In genomic region chr4:124693135-124693894, GRCm38 (mm10) we compare ENCODE assay signal across 8 mouse cellular contexts. TPM values are rescaled to one million over a fixed set of nuclear protein-coding genes. Genes with fewer than 3 reads are reported as not detected.
DNase-seq lines count a peak whose midpoint lies in the region; ATAC-seq lines count a peak whose summit lies in the region.

Utp11 (minus strand) TSS chr4:124693600.

- peak; percentile 92 for ATAC-seq in embryonic facial prominence, embryonic 11.5 days (replicated peaks; ENCODE audit: insufficient number of reproducible peaks, low FRiP score, low TSS enrichment, low read depth)
- ATAC-seq in midbrain, embryonic 12.5 days (ENCODE audit: low FRiP score, low read depth): peak; percentile 97

- H3K27ac ChIP-seq in embryonic facial prominence, embryonic 11.5 days (replicated peaks; ENCODE audit: low read depth, low read length): peak within 1 kb of the TSS; percentile 2; the same call in 1 of the 2 replicates
- H3K27ac ChIP-seq in limb, embryonic 10.5 days: peak within 1 kb of the TSS; percentile 85
- H3K27ac ChIP-seq in midbrain, embryonic 12.5 days (replicated peaks): peak within 1 kb of the TSS; percentile 63; the same call in 1 of the 2 replicates

- peak within 1 kb of the TSS; percentile 65 for H3K9ac ChIP-seq in embryonic facial prominence, embryonic 11.5 days (replicated peaks; ENCODE audit: low read length)
- peak within 1 kb of the TSS; percentile 87 for H3K9ac ChIP-seq in midbrain, embryonic 12.5 days (replicated peaks)

- peak within 1 kb of the TSS; percentile 56 for H3K4me2 ChIP-seq in embryonic facial prominence, embryonic 11.5 days (ENCODE audit: low read depth, low read length)
- H3K4me2 ChIP-seq in midbrain, embryonic 12.5 days (replicated peaks): peak within 1 kb of the TSS; percentile 73

- H3K9me3 ChIP-seq in embryonic facial prominence, embryonic 11.5 days (replicated peaks; ENCODE audit: control insufficient read depth, low read length): no peaks in the 10 kb centered on the region
- H3K9me3 ChIP-seq in limb, embryonic 10.5 days (replicated peaks): no peaks in the 10 kb centered on the region
- no peaks in the 10 kb centered on the region for H3K9me3 ChIP-seq in midbrain, embryonic 12.5 days

- DNase-seq in 3T3-L1 (ENCODE audit: low read depth, low spot score): peak; percentile 97
- DNase-seq in adrenal gland, postnatal 25 days: peak; percentile 82
- peak; percentile 96 for DNase-seq in embryonic facial prominence, embryonic 11.5 days (ENCODE audit: low spot score)
- DNase-seq in heart, adult 11 months: peak; percentile 99
- DNase-seq in kidney, adult 18-20 months: peak; percentile 87
- peak; percentile 88 for DNase-seq in limb, embryonic 10.5 days (ENCODE audit: low spot score)
- DNase-seq in spleen, adult 12 weeks (ENCODE audit: low spot score): peak; percentile 73

- peak within 1 kb of the TSS; percentile 63 for H3K4me3 ChIP-seq in embryonic facial prominence, embryonic 11.5 days (ENCODE audit: low read depth, low read length)
- peak within 1 kb of the TSS; percentile 81 for H3K4me3 ChIP-seq in limb, embryonic 10.5 days
- H3K4me3 ChIP-seq in midbrain, embryonic 12.5 days: peak within 1 kb of the TSS; percentile 91

- H3K27me3 ChIP-seq in embryonic facial prominence, embryonic 11.5 days (ENCODE audit: control insufficient read depth, insufficient read depth, low read length): peaks cover 3% of the 10 kb centered on the region; the same call in 1 of the 2 replicates
- peaks cover 8% of the 10 kb centered on the region; the same call in 1 of the 2 replicates for H3K27me3 ChIP-seq in limb, embryonic 10.5 days (ENCODE audit: low read depth, poor library complexity, severe bottlenecking)
- peaks cover 24% of the 10 kb centered on the region for H3K27me3 ChIP-seq in midbrain, embryonic 12.5 days

- peaks cover 3% of the 10 kb centered on the region for H3K4me1 ChIP-seq in embryonic facial prominence, embryonic 11.5 days (ENCODE audit: control insufficient read depth, insufficient read depth, low read length)
- H3K4me1 ChIP-seq in limb, embryonic 10.5 days: peaks cover 32% of the 10 kb centered on the region
- H3K4me1 ChIP-seq in midbrain, embryonic 12.5 days: peaks cover 13% of the 10 kb centered on the region

- WGBS in embryonic facial prominence, embryonic 11.5 days: under 1% methylated on average over 43 of the region's 43 CpGs
- WGBS in limb, embryonic 10.5 days: 1% methylated on average over 43 of the region's 43 CpGs
- WGBS in midbrain, embryonic 12.5 days: 2% methylated on average over 43 of the region's 43 CpGs

- no peaks in the 10 kb centered on the region for H3K36me3 ChIP-seq in embryonic facial prominence, embryonic 11.5 days (replicated peaks; ENCODE audit: control insufficient read depth, insufficient read depth, low read depth, low read length)
- H3K36me3 ChIP-seq in limb, embryonic 10.5 days: peaks cover 18% of the 10 kb centered on the region
- peaks cover 6% of the 10 kb centered on the region; the same call in 1 of the 2 replicates for H3K36me3 ChIP-seq in midbrain, embryonic 12.5 days

RNA-seq across cellular contexts. Expression of gene Utp11, which starts in this region (rescaled TPM):
- total RNA-seq in adrenal gland, postnatal 25 days (2021): 38.1 and 43.0 TPM in 2 replicates
- polyA plus RNA-seq in embryonic facial prominence, embryonic 11.5 days (2014; fragmentation: Nextera tagmentation; extraction: Ambion mirVana): 77.1 and 90.3 TPM in 2 replicates
- 73.9 and 77.2 TPM in 2 replicates for polyA plus RNA-seq in limb, embryonic 10.5 days (2016; fragmentation: Nextera tagmentation; extraction: Ambion mirVana)
- 61.9 and 63.0 TPM in 2 replicates for polyA plus RNA-seq in midbrain, embryonic 12.5 days (2016; fragmentation: Nextera tagmentation; extraction: Ambion mirVana)

Comparison
In these comparisons a context has a peak if more than half of its experiments do, and no peak if none do; other contexts are left out.
1. Peak in every context shown above with its lines: DNase-seq, ATAC-seq, H3K4me3 ChIP-seq and H3K27ac ChIP-seq.
2. H3K27ac ChIP-seq: peak in every context shown above with its lines; median percentile 85 in limb, embryonic 10.5 days; 63 in midbrain, embryonic 12.5 days; 2 in embryonic facial prominence, embryonic 11.5 days.